Mouse (Mus musculus): Measurements from ENCODE around the gene Tpm1. TPM values are rescaled to one million over a fixed set of nuclear protein-coding genes. Genes with fewer than 3 reads are reported as not detected.

Tpm1 gene
- polyA plus RNA-seq, 1 experiment from 2014 or later = 171 TPM

DNA sequence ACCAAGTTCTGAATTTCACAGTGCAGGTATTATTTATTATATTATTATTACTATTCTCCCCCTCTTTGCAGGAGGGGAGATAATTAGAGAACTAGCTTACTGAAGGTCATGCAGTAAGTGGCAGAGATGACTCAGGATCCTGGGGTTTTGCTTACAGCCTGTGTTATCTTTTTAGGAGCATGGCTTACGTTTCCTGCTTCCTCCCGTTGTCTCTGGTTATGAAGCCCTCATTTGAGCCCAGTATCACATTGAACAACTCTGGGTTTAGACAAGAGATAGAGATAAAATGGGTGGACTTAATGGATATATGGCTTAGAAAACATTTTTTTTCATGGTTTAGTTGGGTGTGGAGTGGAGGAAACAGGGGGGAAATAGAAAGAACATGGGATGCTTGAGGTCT, 35.7 kb downstream of the Tpm1 start:
- no peak overlapping the region for H3K27ac ChIP-seq (replicated peaks)
- no peaks in the 10 kb centered on the region for H3K27me3 ChIP-seq
- 82% methylated on average over 2 of the region's 2 CpGs for WGBS
- H3K4me1 ChIP-seq (replicated peaks) = no peaks in the 10 kb centered on the region
- H3K4me3 ChIP-seq = no peak overlapping the region
- no peak for ATAC-seq (ENCODE audit: low FRiP score, low read depth)
- no peaks in the 10 kb centered on the region for H3K36me3 ChIP-seq
- H3K9ac ChIP-seq = no peak overlapping the region
- H3K4me2 ChIP-seq = no peak overlapping the region
- H3K9me3 ChIP-seq = no peaks in the 10 kb centered on the region

DNA sequence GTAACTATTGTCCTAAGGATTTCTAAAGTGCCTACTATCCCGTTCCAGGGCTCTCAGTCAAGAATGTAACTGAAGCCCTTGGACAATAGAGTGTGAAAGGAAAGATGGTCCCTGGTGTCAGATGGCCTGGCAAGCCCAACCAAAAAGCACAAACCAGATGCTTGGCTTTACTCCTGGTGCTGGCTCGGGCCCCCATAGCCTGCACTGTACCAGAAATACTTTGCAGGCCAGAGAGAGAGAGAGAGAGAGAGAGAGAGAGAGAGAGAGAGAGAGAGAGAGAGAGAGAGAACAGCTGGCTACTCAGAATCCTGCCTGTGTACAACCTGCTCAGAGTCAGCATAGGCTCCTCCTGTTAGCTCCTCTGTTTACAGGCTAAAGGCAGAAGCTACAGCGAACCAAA, 36.7 kb downstream of the Tpm1 start:
- H3K9ac ChIP-seq = no peak overlapping the region
- 47% methylated on average over 3 of the region's 3 CpGs for WGBS
- H3K4me1 ChIP-seq (replicated peaks) = no peaks in the 10 kb centered on the region
- no peak overlapping the region for H3K4me3 ChIP-seq
- H3K9me3 ChIP-seq = no peaks in the 10 kb centered on the region
- no peaks in the 10 kb centered on the region for H3K36me3 ChIP-seq
- H3K27ac ChIP-seq (replicated peaks) = no peak overlapping the region
- ATAC-seq (ENCODE audit: low FRiP score, low read depth) = no peak
- H3K4me2 ChIP-seq = no peak overlapping the region
- H3K27me3 ChIP-seq = no peaks in the 10 kb centered on the region

DNA sequence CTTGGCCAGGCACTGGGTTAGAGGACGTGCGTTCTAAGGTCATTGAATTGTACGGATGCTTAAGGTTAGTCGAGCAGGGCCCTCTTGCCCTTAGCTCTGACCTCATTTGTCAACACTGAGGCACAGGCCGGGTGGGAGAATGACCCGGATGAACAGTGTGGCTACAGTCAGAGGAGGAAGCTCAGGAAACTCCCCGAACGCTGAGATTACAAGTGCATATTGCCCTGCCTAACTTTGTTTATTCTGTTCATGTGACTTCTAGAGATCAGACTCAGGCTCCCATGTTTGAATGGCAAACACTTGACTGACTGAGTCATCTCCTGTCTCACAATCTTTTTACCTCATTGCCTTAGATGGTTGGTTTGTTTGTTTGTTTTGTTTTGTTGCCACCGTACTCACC, 37.7 kb downstream of the Tpm1 start:
- no peaks in the 10 kb centered on the region for H3K9me3 ChIP-seq
- WGBS = 79% methylated on average over 9 of the region's 9 CpGs
- no peak overlapping the region for H3K4me3 ChIP-seq

DNA sequence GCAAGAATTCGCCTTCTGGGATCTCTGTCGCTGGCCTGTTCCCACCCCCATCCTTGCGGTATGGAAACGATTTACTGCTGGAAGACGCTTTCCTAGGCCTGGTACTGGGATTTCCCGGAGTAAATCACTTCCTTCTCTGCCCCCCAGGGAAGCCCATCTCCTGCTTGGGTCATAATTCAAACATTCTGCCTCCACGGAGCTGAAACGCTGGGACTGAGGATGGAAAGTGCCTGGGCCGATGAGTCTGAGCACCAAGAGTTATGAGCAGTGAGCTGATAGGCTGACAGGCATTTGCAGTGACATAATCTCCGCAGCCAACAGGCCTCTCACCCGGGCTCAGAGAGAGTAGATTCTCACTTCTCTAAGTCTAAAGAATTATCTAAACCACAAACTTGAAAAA, 40.4 kb downstream of the Tpm1 start:
- Histone ChIP-seq H3K4me2 (no peak overlapping the region), H3K4me1 (replicated peaks) (0 out of 2 replicates have a peak, but pooled peaks cover 6% of the 10 kb centered on the region), H3K9me3 (no peaks in the 10 kb centered on the region), H3K27ac (replicated peaks) (no peak overlapping the region), H3K36me3 (no peaks in the 10 kb centered on the region), H3K4me3 (no peak overlapping the region), H3K27me3 (no peaks in the 10 kb centered on the region), H3K9ac (no peak overlapping the region)
- 56% methylated on average over 11 of the region's 11 CpGs for WGBS
- ATAC-seq (ENCODE audit: low FRiP score, low read depth) = no peak

More for the DNA sequence above, 37.7 kb downstream of the Tpm1 start:
- H3K9ac ChIP-seq = no peak overlapping the region
- no peaks in the 10 kb centered on the region for H3K36me3 ChIP-seq
- H3K4me1 ChIP-seq (replicated peaks) = no peaks in the 10 kb centered on the region
- no peak overlapping the region for H3K27ac ChIP-seq (replicated peaks)
- H3K27me3 ChIP-seq = no peaks in the 10 kb centered on the region
- ATAC-seq (ENCODE audit: low FRiP score, low read depth) = no peak
- H3K4me2 ChIP-seq = no peak overlapping the region

DNA sequence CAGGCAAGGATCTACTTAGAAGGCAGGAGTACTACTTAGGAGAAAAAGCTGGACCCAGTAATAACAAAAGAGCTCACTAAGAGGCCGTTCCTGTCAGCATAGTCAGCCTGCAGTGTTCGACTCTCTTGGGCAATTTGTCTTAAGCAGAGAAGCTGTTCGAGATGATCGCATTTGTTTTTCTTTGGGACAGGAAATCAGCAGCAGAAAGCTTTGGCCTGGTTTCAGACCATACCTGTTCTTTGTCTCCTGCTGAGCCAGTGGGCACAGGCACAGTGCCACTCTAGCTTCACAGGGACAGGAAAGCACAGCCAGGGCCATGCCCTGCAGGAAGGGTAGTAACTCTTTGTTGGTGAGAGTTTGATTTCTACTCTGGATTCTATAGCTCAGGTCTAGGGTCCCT, 42.8 kb downstream of the Tpm1 start:
- Histone ChIP-seq H3K27ac (replicated peaks) (no peak overlapping the region), H3K9ac (no peak overlapping the region), H3K4me3 (no peak overlapping the region), H3K27me3 (no peaks in the 10 kb centered on the region), H3K4me2 (no peak overlapping the region), H3K4me1 (replicated peaks) (0 out of 2 replicates have a peak, but pooled peaks cover 6% of the 10 kb centered on the region), H3K36me3 (no peaks in the 10 kb centered on the region), H3K9me3 (no peaks in the 10 kb centered on the region)
- no peak for ATAC-seq (ENCODE audit: low FRiP score, low read depth)
- 86% methylated on average over 4 of the region's 4 CpGs for WGBS

DNA sequence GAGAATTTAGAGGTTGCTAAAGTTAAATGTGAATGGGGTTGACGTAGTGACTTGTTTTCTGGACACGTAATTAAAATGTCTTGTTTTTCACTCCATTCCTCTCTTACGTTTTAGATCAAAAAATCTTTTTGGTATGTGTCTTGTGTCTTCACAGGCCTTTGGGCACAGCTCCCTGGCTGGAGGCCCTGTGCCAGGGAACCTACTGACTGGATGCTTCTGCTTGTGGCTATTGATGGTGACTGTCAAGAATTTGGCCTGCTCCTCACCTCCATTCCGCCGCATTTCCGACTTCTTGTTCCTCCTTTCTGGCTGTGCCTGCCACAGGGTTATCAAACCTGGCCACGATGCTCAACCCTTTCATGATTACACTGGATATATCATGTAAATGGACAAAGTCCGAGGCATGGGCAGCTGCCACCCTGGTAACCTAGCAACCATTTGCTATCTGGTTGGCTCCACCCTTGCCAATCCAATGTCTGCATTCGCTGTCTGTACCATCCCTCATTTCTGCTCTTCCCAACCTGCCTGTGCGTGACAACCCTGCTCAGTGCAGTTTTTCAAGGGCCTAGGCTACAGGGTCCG, 44.0 kb downstream of the Tpm1 start:
- 0 out of 2 replicates have a peak overlapping the region, but pooled peaks have one; percentile 28 for H3K27ac ChIP-seq (replicated peaks)
- 0 out of 2 replicates have a peak, but pooled peaks have one; percentile 38 for ATAC-seq (ENCODE audit: low FRiP score, low read depth)
- no peak overlapping the region for H3K9ac ChIP-seq
- 63% methylated on average over 11 of the region's 11 CpGs for WGBS
- no peaks in the 10 kb centered on the region for H3K9me3 ChIP-seq
- H3K4me3 ChIP-seq = no peak overlapping the region
- no peak overlapping the region for H3K4me2 ChIP-seq
- H3K27me3 ChIP-seq = no peaks in the 10 kb centered on the region
- 0 out of 2 replicates have a peak, but pooled peaks cover 6% of the 10 kb centered on the region for H3K4me1 ChIP-seq (replicated peaks)
- H3K36me3 ChIP-seq = no peaks in the 10 kb centered on the region

DNA sequence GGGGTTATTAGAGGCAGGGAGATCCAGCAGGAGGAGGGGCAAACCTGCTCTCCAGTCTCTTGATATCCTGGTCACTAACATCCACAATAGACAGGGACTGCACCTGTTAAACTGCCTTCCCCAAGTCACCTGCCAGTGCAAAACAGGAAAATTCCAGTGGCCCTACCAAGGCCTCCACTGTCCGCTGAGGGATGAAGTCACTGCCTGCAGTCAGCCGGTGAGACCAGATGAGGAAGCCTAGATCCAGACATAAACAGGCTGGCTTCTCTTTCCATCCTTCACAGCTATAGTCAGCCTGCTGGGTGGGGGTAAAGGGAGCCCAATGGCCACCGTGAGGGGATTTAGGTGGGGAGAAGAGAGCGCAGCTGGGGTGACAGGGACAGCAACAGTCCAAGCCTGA, 45.5 kb downstream of the Tpm1 start:
- WGBS = 60% methylated on average over 4 of the region's 4 CpGs
- no peak overlapping the region for H3K4me2 ChIP-seq
- H3K4me3 ChIP-seq = no peak overlapping the region
- 0 out of 2 replicates have a peak, but pooled peaks cover 6% of the 10 kb centered on the region for H3K4me1 ChIP-seq (replicated peaks)
- H3K9ac ChIP-seq = no peak overlapping the region
- no peak overlapping the region for H3K27ac ChIP-seq (replicated peaks)
- H3K27me3 ChIP-seq = no peaks in the 10 kb centered on the region
- no peak for ATAC-seq (ENCODE audit: low FRiP score, low read depth)
- H3K36me3 ChIP-seq = no peaks in the 10 kb centered on the region
- no peaks in the 10 kb centered on the region for H3K9me3 ChIP-seq

DNA sequence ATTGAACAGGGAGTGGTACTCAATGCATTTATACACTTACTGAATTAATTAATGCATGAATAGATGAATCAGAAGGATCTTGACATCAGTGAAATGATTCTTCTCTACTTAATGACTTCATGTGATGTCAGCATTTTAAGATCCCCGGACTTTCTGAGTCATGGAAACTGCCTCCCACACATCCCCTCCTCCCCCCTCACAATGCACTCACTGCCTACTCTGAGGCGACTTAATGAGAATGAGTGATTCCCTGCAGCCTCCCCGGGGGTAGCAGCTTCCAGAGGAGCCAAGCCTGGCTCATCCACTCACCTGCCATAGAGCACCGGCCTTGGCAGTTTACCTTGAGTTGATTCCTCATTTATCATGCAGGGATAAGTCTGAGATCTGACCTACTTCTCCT, 46.0 kb downstream of the Tpm1 start:
- Histone ChIP-seq H3K4me1 (replicated peaks) (0 out of 2 replicates have a peak, but pooled peaks cover 6% of the 10 kb centered on the region), H3K4me3 (no peak overlapping the region), H3K27me3 (no peaks in the 10 kb centered on the region), H3K4me2 (no peak overlapping the region), H3K27ac (replicated peaks) (no peak overlapping the region), H3K9me3 (no peaks in the 10 kb centered on the region), H3K36me3 (no peaks in the 10 kb centered on the region), H3K9ac (no peak overlapping the region)
- WGBS = 28% methylated on average over 4 of the region's 4 CpGs
- no peak for ATAC-seq (ENCODE audit: low FRiP score, low read depth)

DNA sequence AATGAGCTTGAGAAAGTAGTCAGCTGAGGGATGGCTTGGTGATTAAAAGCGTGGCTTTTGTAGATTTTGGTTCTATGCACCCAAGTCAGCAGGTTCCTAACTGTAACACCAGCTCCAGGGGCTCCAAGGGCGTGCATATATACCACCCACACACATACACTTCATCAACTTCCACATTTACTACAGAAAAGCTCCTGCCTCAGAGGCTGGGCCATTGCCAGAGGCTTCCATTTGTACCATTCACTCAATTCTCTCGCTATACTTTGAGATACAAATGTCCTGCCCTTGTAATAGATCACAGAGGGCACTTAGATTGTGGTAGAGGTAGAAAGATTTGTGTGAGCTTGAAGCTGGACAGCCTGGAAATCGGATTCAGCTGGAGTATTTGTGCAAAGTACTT, 47.7 kb downstream of the Tpm1 start:
- Histone ChIP-seq H3K4me2 (no peak overlapping the region), H3K27me3 (no peaks in the 10 kb centered on the region), H3K27ac (replicated peaks) (no peak overlapping the region), H3K4me3 (no peak overlapping the region), H3K4me1 (replicated peaks) (0 out of 2 replicates have a peak, but pooled peaks cover 6% of the 10 kb centered on the region), H3K36me3 (no peaks in the 10 kb centered on the region), H3K9ac (no peak overlapping the region), H3K9me3 (no peaks in the 10 kb centered on the region)
- ATAC-seq (ENCODE audit: low FRiP score, low read depth) = no peak
- 75% methylated on average over 4 of the region's 4 CpGs for WGBS

DNA sequence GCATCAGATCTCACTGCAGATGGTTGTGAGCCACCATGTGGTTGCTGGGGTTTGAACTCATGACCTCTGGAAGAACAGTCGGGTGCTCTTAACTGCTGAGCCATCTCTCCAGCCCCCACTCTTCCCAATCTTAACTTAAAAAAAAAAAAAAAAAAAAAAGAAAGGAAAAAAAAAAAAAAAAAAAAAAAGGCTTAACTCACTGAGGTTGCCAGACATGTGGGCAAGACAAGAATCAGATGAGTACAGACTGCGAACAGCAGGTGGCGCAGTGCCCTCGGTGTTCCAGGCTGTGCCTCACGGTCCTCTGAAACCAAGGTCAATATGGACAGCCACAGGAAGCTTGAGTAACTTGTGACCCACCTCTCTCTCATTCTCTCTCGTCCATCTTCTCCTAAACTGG, 48.2 kb downstream of the Tpm1 start:
- H3K9me3 ChIP-seq = no peaks in the 10 kb centered on the region
- 7% methylated on average over 6 of the region's 6 CpGs for WGBS
- no peak overlapping the region for H3K9ac ChIP-seq
- no peak overlapping the region for H3K4me2 ChIP-seq
- H3K4me3 ChIP-seq = no peak overlapping the region
- no peak for ATAC-seq (ENCODE audit: low FRiP score, low read depth)
- H3K27ac ChIP-seq (replicated peaks) = no peak overlapping the region
- no peaks in the 10 kb centered on the region for H3K36me3 ChIP-seq
- 0 out of 2 replicates have a peak, but pooled peaks cover 6% of the 10 kb centered on the region for H3K4me1 ChIP-seq (replicated peaks)
- H3K27me3 ChIP-seq = no peaks in the 10 kb centered on the region

DNA sequence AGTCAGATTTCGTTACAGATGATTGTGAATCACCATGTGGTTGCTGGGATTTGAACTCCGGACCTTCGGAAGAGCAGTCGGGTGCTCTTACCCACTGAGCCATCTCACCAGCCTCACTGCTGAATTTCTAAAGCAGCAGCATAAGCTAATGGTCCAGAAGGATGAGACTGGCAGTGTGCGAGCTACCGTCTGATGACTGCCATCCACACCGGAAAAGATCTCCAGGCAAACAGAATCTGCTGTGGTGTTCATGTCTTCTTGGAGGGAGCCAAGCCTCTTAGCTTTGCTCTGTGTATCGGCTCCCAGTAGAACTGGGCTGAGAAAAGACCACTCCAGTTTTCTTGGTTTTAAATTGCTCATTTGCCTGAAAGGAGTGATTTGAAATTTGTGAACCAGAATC, 49.5 kb downstream of the Tpm1 start:
- Histone ChIP-seq H3K4me3 (no peak overlapping the region), H3K9ac (no peak overlapping the region), H3K9me3 (no peaks in the 10 kb centered on the region), H3K4me1 (replicated peaks) (no peaks in the 10 kb centered on the region), H3K27me3 (no peaks in the 10 kb centered on the region), H3K4me2 (no peak overlapping the region), H3K36me3 (no peaks in the 10 kb centered on the region), H3K27ac (replicated peaks) (no peak overlapping the region)
- no peak for ATAC-seq (ENCODE audit: low FRiP score, low read depth)
- 93% methylated on average over 8 of the region's 8 CpGs for WGBS

DNA sequence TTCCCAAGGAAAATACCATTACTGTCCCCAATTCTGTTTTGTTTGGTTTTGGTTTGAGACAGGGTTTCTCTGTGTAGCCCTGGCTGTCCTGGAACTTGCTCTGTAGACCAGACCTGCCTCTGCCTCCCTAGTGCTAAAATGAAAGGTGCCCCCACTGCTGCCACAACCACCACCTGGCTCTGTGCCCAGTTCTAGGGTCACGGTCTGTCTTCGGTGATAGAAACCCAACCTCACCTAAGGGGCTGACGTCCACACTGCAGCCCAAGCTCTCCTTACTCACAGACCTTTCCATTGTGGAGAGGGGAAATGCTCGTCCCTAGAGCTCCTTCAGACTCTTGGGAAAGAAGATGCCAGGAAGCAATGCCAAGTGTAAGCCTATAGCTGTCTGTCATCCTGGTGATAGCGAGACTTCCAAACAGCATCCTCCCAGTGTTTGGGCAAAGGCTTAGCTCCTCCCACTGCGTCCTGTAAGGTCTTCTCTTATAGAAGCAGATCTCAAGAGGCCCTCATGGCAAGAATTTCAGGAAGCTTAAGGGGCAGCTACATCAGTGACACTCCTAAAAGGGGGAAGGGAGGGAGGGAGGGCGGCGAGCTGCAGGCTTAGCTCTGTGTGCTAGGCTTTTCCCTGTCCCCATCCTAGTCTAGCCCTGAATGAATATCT, 57.3 kb downstream of the Tpm1 start:
- Histone ChIP-seq H3K4me2 (no peak overlapping the region), H3K36me3 (no peaks in the 10 kb centered on the region), H3K27ac (replicated peaks) (no peak overlapping the region), H3K9me3 (no peaks in the 10 kb centered on the region), H3K4me3 (no peak overlapping the region), H3K9ac (no peak overlapping the region), H3K27me3 (no peaks in the 10 kb centered on the region), H3K4me1 (replicated peaks) (no peaks in the 10 kb centered on the region)
- ATAC-seq (ENCODE audit: low FRiP score, low read depth) = no peak
- 82% methylated on average over 8 of the region's 8 CpGs for WGBS
